Mouse (Mus musculus): Measurements from ENCODE around the gene Mrpl18. TPM values are rescaled to one million over a fixed set of nuclear protein-coding genes. Genes with fewer than 3 reads are reported as not detected.
"Not testable (repeated sequence)": the region's sequence is repeated elsewhere in the genome, so short reads cannot be mapped to it uniquely, and the experiment has no call there.

Gene Mrpl18
- total RNA-seq (2021), result 63.0 and 72.7 TPM in 2 replicates
- long read RNA-seq, transcript Mrpl18-201 (4 exons, 1,219 nt), result major isoform, 76 of 83 reads
- long read RNA-seq, partial matches to known transcripts, result 2 of 83 reads
- long read RNA-seq, other reads (novel, unspliced or antisense), result 5 of 83 reads

DNA sequence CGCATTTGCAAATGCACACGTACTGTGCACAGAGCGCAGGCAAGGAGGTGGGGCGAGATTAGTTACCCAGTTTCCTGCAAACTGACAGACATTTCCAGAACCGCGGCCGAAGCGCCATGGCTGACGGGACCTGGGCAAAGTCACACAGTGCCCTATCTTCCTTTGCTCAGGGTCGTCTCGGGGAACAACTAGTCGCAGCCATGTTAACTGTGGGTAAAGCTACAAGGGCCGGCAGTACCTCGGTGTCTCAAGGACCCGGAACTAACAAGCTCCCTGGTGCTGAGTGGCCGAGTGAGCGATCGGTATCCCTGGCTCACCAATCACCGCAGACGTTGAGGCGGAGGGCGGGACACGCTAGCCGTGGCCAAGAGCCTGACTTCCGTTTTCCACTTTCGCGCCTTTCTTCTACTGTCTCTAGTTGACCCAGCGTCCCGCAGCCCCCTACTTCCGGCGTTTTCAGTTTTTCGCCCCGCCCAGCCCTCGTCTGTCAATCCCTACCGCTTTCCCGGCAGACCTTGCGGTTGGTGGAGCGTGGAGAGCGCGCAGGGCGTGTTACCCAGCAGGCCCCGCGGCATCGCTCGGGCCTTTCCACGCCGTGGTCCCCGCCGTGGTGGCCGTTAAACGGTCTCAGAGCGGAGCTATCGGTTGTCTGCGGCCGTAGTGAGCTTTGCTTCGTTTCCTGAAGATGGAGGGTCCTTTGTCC, at the start of gene Mrpl18:
TSS of gene Mrpl18 (minus strand) at position 465 of the 703 bp plus-strand sequence.
- peak; percentile 97 for DNase-seq

- DNase-seq, result no peak
Observed at GRCm38 (mm10) chr17:12963476-12963875, 47.3 kb upstream of the Mrpl18 start.

DNA sequence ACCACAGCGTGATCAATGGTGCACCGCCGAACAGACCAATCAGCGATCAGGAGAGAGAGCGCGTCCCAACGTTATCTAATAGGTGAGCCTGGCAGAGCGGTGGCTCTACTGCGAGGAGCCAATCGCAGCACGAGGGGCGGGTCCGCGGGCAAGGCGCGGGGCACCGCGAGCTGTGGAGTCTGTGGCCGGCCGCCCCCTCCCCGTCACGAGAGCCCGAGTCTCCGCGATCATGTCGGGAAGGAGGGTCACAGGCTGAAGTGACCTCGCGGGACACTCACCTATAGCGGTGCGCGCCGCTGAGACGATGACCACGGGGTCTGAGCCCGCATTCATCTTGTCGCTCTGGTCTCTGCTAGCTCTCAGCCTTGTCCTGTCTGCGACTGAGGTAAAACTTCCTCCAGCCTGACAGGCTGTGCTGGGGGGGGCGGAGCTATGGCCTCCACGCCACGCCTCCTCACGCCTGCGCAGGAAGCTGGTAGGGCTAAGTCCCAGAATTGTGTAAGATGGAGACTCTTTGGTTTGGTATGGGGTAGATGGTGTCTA, 44.3 kb upstream of the Mrpl18 start, which contains the start of gene Acat2:
TSS of gene Acat2 (minus strand) at position 417 of the 543 bp plus-strand sequence.
- peak; percentile 93 for DNase-seq

DNA sequence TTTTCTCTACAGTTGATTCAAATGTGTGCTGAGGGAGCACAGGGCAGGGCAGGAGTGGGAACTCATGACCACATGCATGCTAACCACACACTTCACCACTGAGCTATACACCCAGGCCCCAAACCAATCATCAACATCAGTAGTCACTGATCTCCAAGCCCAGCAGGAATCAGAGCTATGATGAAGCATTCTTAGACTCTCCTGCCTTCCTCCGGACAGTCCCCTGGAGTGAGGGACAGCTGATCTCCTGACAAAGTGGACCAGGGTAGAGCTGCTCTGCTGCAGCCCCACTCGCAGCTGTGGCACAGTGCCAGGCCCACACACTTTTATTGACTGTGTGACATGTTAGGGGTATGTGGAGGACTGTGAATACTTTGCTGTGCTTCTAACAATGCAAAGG, 43.2 kb upstream of the Mrpl18 start:
- not testable (repeated sequence) for DNase-seq

DNA sequence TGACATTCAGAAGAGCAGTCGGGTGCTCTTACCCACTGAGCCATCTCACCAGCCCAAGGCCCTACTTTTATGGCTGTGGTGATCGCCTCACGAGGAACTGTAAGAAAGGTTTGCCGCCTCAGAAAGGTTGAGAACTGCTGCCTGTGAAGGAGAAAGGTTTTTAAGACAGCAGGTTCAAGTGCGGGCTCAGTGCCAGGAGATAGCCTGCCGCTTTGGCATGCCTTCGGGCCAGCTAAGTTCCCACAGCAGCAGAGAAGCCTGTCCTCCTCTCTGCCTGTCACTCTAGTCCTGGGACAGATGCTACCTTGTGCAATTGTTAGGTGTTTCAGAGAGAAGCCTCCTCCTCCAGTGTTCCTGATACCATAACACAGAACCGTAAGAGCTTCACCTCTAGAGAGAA, 40.5 kb upstream of the Mrpl18 start:
- peak; percentile 7 for DNase-seq

- no peak for DNase-seq
Observed at GRCm38 (mm10) chr17:12949669-12950068, 33.5 kb upstream of the Mrpl18 start.

- no peak for DNase-seq
Observed at GRCm38 (mm10) chr17:12942459-12943162, 26.5 kb upstream of the Mrpl18 start.

- no peak for DNase-seq
Observed at GRCm38 (mm10) chr17:12941543-12942260, 25.6 kb upstream of the Mrpl18 start.

- no peak for DNase-seq
Observed at GRCm38 (mm10) chr17:12940151-12940805, 24.1 kb upstream of the Mrpl18 start, which contains the start of gene Acat3. TSS of gene Acat3 (minus strand) at chr17:12940600.

- not testable (repeated sequence) for DNase-seq
Observed at GRCm38 (mm10) chr17:12939377-12940148, 23.4 kb upstream of the Mrpl18 start.

GRCm38 (mm10) chr17:12938077-12938476, 21.9 kb upstream of the Mrpl18 start:
- no peak for DNase-seq

DNA sequence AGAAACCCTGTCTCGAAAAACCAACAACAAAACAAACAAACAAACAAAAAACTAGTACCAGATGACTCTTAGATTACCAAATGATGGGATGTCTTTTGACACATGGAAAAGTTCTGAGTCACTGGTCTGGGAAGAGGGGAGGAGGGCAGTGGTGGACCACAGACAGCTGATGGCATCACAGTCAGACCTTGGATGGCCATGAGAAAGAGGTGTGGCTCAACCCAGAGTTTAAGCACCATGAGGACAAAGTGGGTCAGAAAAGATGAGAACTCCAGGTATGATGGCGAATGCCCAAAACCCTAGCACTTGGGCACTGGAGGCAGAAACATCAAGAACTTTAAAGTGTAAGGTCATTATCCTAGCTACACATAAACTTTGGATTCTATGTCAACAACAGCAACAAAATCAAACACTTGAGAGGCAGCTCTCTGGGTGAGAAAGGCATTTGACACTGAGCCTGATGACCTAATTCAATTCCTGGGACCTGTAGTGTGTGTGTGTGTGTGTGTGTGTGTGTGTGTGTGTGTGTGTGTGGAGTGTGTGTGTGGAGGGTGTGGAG, 21.3 kb upstream of the Mrpl18 start:
- no peak for DNase-seq

GRCm38 (mm10) chr17:12935719-12936118, 19.6 kb upstream of the Mrpl18 start:
- no peak for DNase-seq

DNA sequence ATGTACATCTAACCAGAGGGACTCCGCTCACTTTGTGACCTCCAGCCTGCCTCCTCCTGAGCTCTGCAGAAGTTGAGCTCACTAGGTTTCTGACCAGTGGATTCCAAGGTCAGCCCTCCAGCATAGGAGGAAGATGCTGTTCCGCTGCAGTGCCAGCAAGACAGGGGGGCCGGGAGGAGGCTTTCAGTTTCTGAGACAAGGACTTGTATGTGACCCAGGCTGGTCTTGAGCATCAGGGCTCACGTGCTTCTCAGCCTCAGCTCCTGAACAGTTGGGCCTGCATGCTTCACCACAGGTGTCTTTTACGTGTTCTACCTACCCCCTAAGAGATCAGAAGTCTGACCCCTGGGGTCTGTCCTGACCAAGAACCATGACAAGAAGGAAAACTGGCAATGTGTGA, 15.4 kb upstream of the Mrpl18 start:
- not testable (repeated sequence) for DNase-seq

DNA sequence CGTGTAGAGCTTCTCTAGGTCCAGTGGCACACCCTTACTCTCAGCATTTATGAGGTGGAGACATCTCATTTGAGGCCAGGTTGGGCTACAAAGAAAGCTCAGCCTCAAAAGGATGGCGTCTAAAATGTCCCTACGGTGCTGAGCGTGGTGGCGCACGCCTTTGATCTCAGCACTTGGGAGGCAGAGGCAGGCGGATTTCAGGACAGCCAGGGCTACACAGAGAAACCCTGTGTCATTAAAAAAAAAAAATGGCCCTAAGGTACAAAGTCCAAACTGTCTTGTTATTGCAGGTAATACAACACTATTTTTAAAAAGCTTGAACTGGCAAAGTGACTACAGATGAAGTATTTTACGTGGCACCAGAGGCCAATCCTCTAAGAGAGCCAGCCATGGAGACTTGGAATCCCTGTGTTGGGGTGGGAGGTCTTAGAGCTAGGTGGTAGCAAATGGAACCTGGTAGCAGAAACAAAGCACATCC, 9.6 kb upstream of the Mrpl18 start:
- no peak for DNase-seq

- DNase-seq, result no peak
Observed at GRCm38 (mm10) chr17:12925001-12925400, 8.9 kb upstream of the Mrpl18 start.

DNA sequence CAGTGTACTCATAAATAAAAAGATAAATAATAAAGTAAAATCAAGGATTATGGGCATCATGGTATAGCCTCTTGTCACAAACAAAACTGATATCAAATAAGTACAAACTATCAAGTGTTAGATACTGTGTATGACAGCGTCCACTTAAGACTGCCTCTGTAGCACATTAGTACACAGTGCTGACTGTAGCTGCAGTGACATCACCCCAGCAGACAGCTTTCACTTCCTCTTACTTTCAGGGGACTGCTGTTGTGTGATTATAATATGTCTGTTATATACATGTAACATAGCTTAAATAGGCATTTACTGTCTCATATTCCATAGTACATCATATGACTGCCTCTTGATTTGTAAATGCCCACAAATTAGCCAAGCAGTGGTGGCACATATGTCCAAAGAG, 4.9 kb upstream of the Mrpl18 start:
- DNase-seq, result no peak

GRCm38 (mm10) chr17:12916588-12917380, 639 bp upstream of the Mrpl18 start:
- peak; percentile 32 for DNase-seq

- DNase-seq, result peak; percentile 14
Observed at GRCm38 (mm10) chr17:12915488-12915880, 661 bp downstream of the Mrpl18 start, which contains the start of gene Tcp1. TSS of gene Tcp1 (plus strand) at chr17:12915701.

- no peak for DNase-seq
Observed at GRCm38 (mm10) chr17:12910391-12910790, 5.8 kb downstream of the Mrpl18 start.

Data from adrenal gland, postnatal 25 days (tissue).